In the genomic region with DNA sequence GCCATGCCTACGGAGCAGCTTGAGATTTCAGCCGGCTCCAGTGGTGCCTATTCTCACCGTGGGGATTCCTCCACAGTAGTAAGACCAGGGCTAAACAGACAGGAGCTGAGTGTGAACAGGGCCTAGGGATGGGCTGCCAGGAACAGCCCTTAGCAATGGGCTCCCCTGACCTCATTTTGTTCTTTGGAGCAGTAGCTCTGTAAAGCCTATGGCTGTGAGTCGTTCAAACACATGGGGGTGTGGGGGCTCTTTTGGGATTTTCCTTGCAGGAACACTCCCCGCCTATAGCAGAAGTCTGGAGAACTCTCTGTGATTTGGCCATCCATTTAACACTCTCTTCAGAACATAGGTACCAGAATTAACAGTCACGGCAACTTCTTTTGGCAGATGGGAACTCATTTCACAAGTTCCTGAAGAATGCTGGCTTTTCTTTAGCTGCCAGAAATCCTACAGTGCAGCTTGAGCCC, we compare ENCODE assay signal across 20 mouse cellular contexts. TPM values are rescaled to one million over a fixed set of nuclear protein-coding genes. Genes with fewer than 3 reads are reported as not detected.
A peak's percentile ranks its signal among the peaks of the same experiment; 100 is the strongest.
DNase-seq lines count a peak whose midpoint lies in the region; ATAC-seq and TF ChIP-seq lines count a peak whose summit lies in the region.
"Had no signal": no experiment of that assay in that cellular context is flagged by ENCODE, and none has a peak within 500 bp of the region (broad histone marks: within the 10 kb centered on the region; RNA-seq: fewer than 3 reads in every experiment).

No protein-coding gene starts in this region.

- ATAC-seq in limb, embryonic 15.5 days (ENCODE audit: insufficient number of reproducible peaks, low FRiP score, low TSS enrichment, low read depth), result no peak
- ATAC-seq in frontal cortex, adult (ENCODE audit: low TSS enrichment), result peak; percentile 56
- no peak for ATAC-seq in intestine, postnatal 0 days
- ATAC-seq: hindbrain, postnatal 0 days; liver, embryonic 12.5 days had no signal

- no peak overlapping the region for H3K9ac ChIP-seq in limb, embryonic 15.5 days
- H3K9ac ChIP-seq in intestine, postnatal 0 days (ENCODE audit: low read depth, low read length), result no peak overlapping the region
- H3K9ac ChIP-seq: liver, embryonic 12.5 days; lung, embryonic 14.5 days had no signal

- H3K27ac ChIP-seq in limb, embryonic 15.5 days, result peak overlapping the region; percentile 17
- no peak overlapping the region for H3K27ac ChIP-seq in limb, embryonic 10.5 days
- H3K27ac ChIP-seq in intestine, postnatal 0 days (ENCODE audit: low read depth, low read length), result no peak overlapping the region
- H3K27ac ChIP-seq: hindbrain, postnatal 0 days; kidney, postnatal 0 days; liver, embryonic 12.5 days; stomach, postnatal 0 days had no signal

- no peaks in the 10 kb centered on the region for H3K36me3 ChIP-seq in limb, embryonic 15.5 days
- H3K36me3 ChIP-seq in limb, embryonic 10.5 days, result no peaks in the 10 kb centered on the region
- H3K36me3 ChIP-seq in intestine, postnatal 0 days (ENCODE audit: control insufficient read depth, insufficient read depth), result no peaks in the 10 kb centered on the region
- H3K36me3 ChIP-seq: liver, embryonic 12.5 days had no signal

- no peak for TF ChIP-seq CTCF in intestine, postnatal 0 days (IDR thresholded peaks at IDR 0.05; ENCODE audit: low read depth)

- no peak overlapping the region for H3K4me3 ChIP-seq in limb, embryonic 15.5 days
- no peak overlapping the region for H3K4me3 ChIP-seq in limb, embryonic 10.5 days
- H3K4me3 ChIP-seq in intestine, postnatal 0 days (ENCODE audit: low read depth, low read length), result no peak overlapping the region
- H3K4me3 ChIP-seq: liver, embryonic 12.5 days had no signal

- H3K4me1 ChIP-seq in limb, embryonic 15.5 days, result peaks cover 19% of the 10 kb centered on the region
- H3K4me1 ChIP-seq in limb, embryonic 10.5 days, result peaks cover 31% of the 10 kb centered on the region
- H3K4me1 ChIP-seq in intestine, postnatal 0 days (replicated peaks; ENCODE audit: control insufficient read depth, insufficient read depth, low read length), result no peaks in the 10 kb centered on the region

- no peak for DNase-seq in limb, embryonic 10.5 days (ENCODE audit: low spot score)
- DNase-seq in left cerebral cortex, adult 18-20 months (ENCODE audit: low spot score in 2 of 2), result peak; percentile 63 to 76
- peak; percentile 59 for DNase-seq in right cerebral cortex, postnatal 25 days
- no peak for DNase-seq in cerebellum, postnatal 10 days
- DNase-seq: cerebellum, adult 9-11 months; embryo, embryonic 11 days; gastrocnemius, postnatal 25 days; kidney, adult 11 months; lung, embryonic 14.5 days; lung, postnatal 4 days; thymus, postnatal 14 days had no signal

- H3K9me3 ChIP-seq in limb, embryonic 15.5 days, result no peaks in the 10 kb centered on the region
- H3K9me3 ChIP-seq in limb, embryonic 10.5 days (replicated peaks), result no peaks in the 10 kb centered on the region
- no peaks in the 10 kb centered on the region for H3K9me3 ChIP-seq in intestine, postnatal 0 days (ENCODE audit: control insufficient read depth)
- H3K9me3 ChIP-seq: liver, embryonic 12.5 days had no signal

- no peak overlapping the region for H3K4me2 ChIP-seq in limb, embryonic 15.5 days
- no peak overlapping the region for H3K4me2 ChIP-seq in intestine, postnatal 0 days (replicated peaks; ENCODE audit: low read depth)
- H3K4me2 ChIP-seq: liver, embryonic 12.5 days; lung, embryonic 14.5 days; midbrain, embryonic 11.5 days had no signal

- 59% methylated on average over 6 of the region's 6 CpGs for WGBS in limb, embryonic 15.5 days
- WGBS in limb, embryonic 10.5 days, result 80% methylated on average over 6 of the region's 6 CpGs
- 76% methylated on average over 6 of the region's 6 CpGs for WGBS in intestine, postnatal 0 days

- no peaks in the 10 kb centered on the region for H3K27me3 ChIP-seq in limb, embryonic 15.5 days
- H3K27me3 ChIP-seq in limb, embryonic 10.5 days (ENCODE audit: low read depth, poor library complexity, severe bottlenecking), result peaks cover 28% of the 10 kb centered on the region
- H3K27me3 ChIP-seq in intestine, postnatal 0 days (replicated peaks; ENCODE audit: control insufficient read depth, insufficient read depth, low read length), result no peaks in the 10 kb centered on the region

RNA-seq across cellular contexts. Expression of a gene that starts 36.9 kb away (rescaled TPM):
- 0.62 and 0.67 TPM in 2 replicates for polyA plus RNA-seq in limb, embryonic 15.5 days (2015; fragmentation: Nextera tagmentation; extraction: Ambion mirVana)
- polyA plus RNA-seq in limb, embryonic 10.5 days (2016; fragmentation: Nextera tagmentation; extraction: Ambion mirVana), result 0.36 and 0.50 TPM in 2 replicates
- total RNA-seq in left cerebral cortex, adult 18-20 months (2021), result 1 to 10 TPM; 3.2 to 3.3 TPM
- 0.38 and 0.39 TPM in 2 replicates for polyA plus RNA-seq in intestine, postnatal 0 days (2015; fragmentation: Nextera tagmentation; extraction: Ambion mirVana)
- total RNA-seq: monocyte, adult 5-6 weeks had no signal

Comparison
In these comparisons a context has a peak if more than half of its experiments do, and no peak if none do; other contexts are left out.
1. DNase-seq: peak in left cerebral cortex, adult 18-20 months (2 of 2) and right cerebral cortex, postnatal 25 days (single experiment); none in limb, embryonic 10.5 days (single experiment) and cerebellum, postnatal 10 days (0 of 2).